Mouse (Mus musculus): ENCODE data around the gene Mylk2.

Mylk2 gene

DNA sequence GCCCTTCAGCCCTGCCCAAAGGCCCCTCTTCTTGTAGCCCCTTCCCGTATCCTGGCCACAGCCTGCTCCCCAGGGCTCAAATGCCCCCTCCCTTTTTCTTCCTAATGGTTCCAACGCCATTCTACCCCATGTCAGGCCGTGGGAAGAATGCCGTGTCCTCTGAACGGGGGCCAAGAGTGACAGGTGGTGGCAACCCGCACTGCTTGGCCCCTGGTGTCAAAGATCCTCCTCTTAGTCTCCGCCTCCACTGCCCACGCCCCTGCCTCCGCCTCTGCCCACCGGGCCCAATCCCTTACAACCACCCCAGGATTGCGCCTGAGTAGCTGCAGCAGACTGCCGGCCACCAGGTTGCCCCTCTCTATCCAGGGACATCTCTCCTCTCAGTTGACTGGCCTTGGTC lies at the start of gene Mylk2:
Gene Mylk2 (plus strand): TSS at position 322 of the 400 bp plus-strand sequence.
- DNase-seq (ENCODE audit: low read depth, low spot score) = no peak

DNA sequence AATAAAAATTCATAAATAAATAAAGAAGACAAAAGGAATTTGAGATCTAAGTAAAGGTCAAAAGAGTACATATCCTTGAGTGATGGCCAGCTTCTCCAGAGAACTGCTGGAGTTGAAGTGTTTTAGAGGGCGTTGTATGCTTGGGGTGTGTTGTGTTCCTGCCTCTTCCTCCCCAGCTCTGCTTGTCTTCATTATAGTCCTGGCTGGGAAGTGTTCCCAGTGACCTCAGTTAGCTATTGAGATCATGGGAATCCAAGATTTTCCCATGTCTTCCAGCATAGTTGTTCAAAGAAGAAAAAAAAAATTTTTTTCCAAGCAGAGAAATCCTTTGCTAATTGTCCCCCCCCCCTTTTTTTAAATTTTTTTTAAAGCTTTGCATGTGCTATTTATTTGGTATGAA lies 49.3 kb upstream of the Mylk2 start:
- no peak for DNase-seq (ENCODE audit: low read depth, low spot score)

DNA sequence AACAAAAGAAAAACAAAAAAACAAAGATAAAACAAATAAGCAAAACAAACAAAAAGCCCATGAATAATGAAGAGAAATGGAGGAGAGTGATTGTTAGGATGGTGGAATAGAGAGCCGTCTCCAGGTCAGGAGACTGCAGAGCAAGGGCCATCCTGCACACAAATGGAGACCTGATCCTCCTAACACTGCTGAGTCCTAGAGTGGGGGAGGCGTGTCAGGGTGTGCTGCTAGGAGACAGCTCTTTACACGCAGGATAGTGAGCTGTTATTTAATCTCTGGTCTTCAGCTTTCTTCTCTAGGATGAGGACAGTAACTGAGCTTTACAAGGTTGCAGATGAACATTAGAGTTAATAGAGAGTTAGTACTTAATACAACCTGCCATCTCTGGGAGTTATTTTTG lies 48.5 kb upstream of the Mylk2 start:
- DNase-seq (ENCODE audit: low read depth, low spot score) = no peak

DNA sequence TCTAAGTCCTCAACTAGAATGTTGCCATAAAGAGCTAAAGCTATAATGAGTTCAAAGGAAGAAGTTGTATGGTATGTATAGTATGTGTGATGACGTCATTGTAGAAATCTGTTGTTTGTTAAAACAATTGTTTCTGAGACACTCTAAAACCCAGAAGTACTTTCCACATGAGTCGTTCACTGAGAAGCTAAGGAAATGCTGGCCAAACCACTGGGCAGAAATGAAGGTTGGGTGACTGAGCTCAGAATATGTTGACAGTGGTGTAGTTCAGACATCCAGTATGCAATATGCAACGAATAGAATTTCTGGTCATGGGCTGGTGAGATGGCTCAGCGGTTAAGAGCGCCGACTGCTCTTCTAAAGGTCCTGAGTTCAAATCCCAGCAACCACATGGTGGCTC lies 47.8 kb upstream of the Mylk2 start:
- DNase-seq (ENCODE audit: low read depth, low spot score) = no peak

DNA sequence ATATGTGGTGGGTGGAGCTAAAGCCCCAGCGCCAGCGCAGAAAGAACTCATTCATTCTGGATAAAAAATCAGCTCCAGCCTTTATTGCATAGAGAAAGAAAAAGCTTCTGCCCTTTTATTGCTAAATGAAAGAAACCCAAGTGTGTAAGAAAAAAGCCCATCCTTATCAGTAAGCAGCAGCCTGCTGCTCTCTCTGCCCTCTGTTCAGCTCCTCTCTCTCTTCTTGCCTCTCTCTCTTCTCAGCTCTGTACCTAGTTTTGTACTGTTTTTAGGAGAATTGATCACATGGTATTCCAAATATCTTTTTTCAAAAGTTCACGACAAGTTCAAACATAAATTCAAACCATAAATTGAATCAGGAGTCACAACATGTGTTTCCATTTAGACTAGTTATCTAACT lies 32.9 kb upstream of the Mylk2 start:
- no peak for DNase-seq (ENCODE audit: low read depth, low spot score)

DNA sequence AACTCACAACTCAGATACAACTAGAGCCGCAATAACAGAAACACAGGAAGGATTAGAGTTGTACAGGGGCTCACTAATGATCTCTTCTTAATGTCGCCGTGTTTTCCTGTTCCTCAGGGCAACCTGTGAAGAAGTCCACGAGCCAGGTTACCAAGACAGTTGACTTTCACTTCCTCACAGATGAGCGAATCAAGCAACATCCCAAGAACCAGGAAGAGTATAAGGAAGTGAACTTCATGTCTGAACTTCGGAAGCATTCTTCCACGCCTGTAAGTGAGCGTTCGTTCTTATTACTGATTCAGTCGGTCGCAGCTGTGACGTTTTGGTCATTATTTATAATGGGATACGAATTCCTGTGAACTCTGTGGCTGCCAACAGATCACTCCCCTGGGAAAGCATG lies 30.3 kb upstream of the Mylk2 start:
- no peak for DNase-seq (ENCODE audit: low read depth, low spot score)

DNA sequence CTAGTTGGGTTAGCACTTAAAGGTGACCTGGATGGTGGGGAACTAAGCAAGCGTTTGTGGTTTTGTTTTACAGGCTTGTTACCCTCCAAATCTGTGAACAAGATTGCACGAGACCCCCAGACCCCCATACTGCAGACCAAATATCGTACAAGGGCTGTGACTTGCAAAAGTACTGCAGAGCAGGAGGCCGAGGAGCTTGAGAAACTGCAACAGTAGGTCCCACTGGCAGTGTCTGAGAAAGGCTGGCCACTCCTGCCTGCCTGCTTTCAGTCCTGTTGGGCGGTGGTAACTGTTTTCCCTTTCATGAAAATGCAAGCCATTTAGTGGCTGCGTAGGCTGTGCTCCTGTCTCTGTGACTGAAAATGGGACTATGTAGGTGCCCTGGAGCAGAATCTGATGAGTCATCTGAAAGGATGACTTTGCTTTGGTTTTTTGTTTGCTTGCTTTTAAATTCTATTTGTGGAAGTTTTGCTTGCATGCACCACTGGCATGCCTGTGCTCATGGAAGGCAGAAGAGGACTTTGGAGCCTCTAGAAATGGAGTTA lies 27.0 kb upstream of the Mylk2 start:
- no peak for DNase-seq (ENCODE audit: low read depth, low spot score)

DNA sequence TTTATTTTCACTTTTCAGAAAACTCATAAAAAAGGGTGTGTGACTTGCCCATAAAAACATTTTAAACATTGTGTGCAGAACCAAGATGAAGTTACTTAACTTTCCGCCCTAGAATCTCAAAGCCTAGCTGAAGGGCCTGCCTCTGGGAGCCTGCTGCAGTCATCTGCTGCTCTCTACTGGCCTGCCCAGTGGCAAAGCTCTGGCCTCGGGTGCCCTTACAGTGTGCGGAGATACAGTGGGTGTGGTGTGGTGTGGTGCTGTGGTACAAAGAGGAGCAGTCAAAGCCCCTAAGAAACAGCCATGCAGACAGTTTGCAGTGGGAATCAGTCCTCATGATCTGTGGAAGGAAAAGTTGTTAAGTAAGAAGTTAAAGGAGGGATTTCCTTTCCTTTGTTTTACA lies 23.9 kb upstream of the Mylk2 start:
- no peak for DNase-seq (ENCODE audit: low read depth, low spot score)

DNA sequence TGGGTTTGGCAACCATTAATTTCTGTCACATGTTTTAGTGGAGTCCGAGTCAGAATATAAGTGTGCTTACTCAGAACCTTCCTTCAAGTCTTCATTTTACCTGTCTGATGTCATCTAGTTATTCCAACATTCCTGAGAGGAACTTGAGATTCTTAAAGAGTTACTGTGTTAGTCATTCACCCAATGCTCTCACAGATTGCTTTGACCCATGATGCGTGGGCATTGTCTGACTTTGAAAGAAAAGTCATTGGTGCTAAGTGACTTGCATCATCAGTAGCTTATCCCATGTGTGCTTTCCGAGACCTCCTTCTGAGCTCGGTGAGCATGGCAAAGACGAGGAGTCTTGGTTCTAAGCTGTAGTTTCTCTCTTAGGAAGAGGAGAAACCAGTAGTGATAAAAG lies 22.4 kb upstream of the Mylk2 start:
- DNase-seq (ENCODE audit: low read depth, low spot score) = no peak

DNA sequence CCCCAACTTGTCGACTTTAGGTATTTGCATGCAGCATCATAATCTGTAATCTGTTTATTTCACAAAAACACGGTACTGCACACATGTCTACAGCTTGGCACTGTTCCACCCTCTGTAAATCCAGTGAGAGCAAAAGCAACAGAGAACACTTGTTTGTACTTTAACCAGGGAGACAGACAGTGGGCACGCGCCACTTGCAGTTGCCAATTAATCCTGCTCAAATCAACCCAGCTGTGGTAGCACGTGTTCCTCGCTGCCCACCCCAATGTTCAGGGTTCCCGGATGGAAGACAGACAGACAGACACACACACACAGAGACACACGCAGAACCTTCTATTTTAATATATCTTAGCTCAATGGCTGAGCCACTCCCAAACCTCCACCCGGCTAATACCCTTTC lies 15.3 kb upstream of the Mylk2 start:
- no peak for DNase-seq (ENCODE audit: low read depth, low spot score)

DNA sequence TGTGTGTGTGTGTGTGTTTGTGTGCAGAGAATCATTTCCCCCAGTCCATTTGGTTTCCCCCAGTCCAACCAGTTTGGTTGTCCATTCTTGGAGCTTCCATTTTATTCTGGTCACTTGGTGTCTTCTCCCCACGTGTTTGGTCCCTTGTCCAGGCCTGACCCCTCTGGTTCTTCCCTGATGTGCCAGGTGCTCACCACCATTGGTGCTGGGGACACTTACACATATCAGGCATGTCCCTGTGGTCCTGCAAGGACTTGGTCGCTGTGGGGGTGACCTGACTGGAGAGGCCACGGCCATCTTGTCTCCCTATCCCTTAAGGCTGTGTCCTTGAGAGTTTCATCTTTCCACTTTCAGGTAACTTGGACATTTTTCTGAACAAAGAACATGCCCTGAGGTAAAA lies 14.2 kb upstream of the Mylk2 start:
- DNase-seq (ENCODE audit: low read depth, low spot score) = no peak

DNA sequence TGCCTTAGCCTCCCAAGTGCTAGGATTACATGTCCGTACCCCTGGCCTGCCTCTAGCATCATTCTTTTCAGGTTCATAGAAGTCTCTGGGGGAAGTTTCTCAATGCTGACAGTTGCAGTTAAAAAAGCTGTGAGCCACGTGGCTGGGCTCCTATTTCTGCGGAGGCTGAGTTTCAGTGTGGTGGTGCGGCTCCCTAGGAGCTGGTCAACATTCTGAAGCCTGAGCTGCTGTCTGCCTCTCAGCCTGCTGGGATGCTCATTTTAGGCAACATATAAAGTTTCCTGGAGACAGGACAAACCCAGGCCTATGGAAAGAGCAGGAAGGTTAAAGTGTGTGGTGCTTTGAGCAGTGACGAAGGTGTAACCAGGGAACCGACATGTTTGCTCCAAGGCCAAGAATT lies 12.1 kb upstream of the Mylk2 start:
- no peak for DNase-seq (ENCODE audit: low read depth, low spot score)

DNA sequence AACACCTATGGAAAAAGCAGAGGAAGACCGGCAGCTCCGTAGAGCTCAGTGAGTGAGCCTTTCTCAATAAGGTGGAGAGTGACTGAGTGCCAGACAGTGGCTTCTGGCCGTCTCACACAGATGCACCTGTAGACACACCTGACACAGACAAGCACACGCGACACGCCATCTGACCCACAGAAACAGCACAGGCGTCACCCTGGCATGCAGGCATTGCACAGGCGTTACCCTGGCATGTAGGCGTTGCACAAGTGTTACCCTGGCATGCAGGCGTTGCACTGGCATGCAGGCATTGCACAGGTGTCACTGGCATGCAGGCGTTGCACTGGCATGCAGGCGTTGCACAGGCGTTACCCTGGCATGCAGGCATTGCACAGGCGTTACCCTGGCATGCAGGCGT lies 9.9 kb upstream of the Mylk2 start:
- no peak for DNase-seq (ENCODE audit: low read depth, low spot score)

DNA sequence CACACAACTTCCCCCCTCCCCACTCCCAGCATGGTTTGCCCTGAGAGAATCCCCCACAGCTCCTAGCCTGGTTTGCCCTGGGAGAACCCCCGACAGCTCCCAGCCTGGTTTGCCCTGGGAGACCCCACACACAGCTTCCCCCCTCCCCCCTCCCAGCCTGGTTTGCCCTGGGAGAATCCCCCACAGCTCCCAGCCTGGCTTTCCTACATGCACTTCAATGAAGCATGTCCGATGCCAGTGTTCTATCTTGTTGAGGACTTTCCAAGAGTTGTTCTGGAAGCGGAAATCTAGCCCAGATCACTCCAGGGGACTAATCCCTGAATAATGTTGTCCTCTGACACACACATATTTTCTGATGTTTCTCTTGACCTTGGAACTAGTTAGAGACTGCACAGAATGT lies 8.5 kb upstream of the Mylk2 start:
- DNase-seq (ENCODE audit: low read depth, low spot score) = no peak

DNA sequence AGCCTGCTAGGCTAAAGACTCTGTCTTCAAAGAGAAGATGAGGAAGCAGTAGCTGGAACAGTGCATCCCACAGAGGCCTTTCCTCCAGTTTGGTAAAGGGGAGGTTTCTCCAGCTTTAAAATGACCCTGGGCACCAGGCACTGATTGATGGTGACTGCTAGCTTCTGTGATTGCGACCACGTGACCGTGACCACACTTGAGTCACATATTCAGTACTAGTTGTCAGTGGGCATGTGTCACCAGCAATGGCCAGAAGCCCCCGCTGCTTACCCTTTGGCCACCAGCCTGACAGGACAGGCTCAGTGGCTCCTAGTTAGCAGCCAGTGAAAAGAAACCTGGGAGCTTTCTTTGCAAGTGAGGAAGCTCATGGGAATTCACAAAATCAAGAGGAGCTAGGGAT lies 7.6 kb upstream of the Mylk2 start:
- no peak for DNase-seq (ENCODE audit: low read depth, low spot score)

DNA sequence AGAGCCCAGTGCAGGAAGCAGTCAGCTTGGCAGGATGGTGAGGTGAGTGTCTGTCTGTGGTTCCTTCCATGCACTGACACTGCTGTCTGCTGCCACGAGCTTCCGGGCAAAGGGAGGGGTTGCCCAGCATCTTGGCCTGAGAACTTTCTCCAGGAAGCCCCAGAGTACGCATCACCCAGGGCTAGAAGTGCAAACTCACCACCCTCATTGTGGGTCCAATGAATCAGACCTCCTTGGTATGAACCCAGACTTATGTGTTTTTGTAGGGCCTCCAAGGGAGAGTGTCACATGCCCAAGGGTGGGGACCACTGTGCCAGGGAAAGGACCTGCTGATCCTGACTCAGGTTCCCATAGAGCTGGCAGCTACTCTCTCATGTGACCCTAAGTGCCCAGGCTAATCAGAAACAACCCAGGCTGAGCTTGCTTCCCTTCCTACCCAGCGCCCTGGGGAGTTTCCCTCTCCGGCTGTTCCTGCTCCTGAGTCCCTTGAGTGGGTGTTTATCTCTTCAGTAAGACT lies 7.0 kb upstream of the Mylk2 start:
- DNase-seq (ENCODE audit: low read depth, low spot score) = no peak

DNA sequence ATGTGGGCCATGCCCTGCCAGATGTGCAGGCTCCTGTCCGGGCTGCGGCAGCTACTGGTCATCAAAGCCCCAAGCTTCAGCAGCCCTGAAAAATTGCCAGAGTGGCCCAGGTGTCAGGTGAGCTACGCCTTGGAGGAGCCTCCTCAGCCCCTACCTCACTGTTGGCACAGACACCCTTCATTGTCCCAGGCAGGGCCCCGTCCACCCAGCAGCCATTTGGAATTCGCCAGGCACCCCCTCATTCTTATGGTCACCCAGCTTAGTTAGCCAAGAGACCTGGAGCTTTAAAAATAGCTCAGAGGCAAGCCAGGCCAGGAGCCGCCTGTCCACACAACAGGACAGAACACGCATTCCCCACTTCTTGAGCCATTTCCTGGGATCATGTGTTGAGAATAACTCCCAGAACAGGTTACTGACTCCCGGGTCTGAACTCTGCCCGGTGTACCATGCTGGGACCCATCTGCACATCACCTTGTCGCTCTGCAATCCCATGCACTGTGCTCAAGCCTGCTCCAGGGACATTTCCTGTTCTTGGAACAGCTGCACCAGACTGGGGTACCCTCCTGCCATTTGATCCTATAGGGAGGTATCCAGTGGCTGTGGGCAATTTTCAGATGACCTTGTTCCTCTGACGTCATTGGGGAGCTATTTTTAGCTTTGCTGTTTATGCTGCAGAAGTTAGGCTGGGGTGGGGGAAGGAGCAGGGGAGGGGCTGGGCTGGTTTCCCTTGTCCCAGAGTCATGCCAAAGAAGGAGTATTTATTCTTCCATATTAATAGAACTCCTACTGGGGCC lies 5.9 kb upstream of the Mylk2 start:
- no peak for DNase-seq (ENCODE audit: low read depth, low spot score)

DNA sequence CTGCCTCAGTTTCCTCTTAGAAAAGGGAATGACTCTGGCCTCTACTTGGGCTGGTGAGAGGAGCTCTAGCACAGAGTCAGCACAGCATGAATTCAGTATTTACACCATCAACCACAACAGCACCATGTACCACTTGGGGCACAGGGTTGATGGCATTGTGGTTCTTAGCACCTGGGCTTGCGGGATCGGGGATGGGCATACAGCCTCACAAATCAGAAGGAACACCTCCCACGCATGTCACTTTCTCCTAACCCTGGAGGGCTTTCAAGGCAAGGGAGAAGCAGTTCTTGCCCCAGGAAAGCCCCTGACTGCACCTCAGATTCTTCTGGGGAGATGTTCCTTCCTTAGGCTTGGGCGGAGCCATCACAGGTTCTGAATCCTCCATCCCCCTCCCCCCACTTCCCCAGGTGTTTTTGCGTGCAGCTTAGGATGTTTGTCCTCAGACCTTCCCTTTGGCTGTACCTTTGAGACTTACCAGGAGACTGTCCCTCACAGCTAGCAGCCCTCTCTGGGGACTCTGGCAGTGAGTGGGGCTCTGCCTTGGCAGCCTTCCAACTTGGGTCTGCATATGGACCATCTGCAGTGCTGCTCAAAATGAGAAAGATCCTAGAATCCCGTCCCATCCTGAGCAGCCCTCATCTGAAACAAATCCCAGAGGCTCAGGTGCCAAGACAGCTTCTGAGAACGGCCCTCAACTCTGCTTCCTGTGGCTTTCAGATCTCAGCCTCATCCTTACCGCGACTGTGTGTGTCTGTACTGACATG lies 4.7 kb upstream of the Mylk2 start:
- DNase-seq (ENCODE audit: low read depth, low spot score) = no peak

DNA sequence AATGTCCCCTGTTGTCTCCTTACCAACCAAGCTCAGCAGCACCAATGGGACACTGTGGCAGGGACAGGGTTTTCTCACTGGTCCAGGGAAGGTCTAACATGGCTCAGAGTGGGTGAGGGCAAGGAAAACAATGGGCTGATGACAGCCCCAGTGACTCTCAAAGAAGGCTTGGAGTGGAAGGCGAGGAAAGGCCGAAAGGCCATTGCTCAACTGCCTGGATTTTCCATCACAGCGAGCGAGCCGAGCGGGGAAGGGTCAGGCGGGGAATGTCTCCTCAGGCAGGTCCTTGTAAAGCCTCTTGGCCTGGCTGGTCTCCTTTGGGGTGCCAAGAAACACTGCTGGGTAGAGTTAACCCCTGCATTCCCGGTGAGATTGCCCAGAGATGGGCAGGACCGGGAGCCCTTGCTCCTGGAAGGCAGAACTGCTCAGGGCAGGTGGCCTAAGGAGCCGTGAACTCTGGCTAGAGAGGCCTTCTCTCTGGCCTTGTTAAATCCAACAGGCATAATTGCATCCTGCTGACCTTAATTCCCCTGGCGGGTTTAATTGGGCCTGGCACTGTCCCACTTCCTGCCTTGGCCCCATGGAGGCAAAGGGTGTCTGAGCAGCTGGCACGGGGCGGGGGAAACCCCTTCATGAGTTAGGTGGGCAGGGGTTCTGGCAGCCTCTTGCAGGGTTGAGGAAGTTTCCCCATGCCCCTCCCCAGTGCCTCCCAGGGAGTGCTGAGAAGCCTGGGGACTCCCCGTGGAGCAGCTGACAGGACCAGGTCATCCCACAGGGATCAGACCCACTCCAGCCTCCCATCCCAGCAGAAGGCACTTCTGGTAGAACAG lies 3.8 kb upstream of the Mylk2 start:
- DNase-seq (ENCODE audit: low read depth, low spot score) = no peak

DNA sequence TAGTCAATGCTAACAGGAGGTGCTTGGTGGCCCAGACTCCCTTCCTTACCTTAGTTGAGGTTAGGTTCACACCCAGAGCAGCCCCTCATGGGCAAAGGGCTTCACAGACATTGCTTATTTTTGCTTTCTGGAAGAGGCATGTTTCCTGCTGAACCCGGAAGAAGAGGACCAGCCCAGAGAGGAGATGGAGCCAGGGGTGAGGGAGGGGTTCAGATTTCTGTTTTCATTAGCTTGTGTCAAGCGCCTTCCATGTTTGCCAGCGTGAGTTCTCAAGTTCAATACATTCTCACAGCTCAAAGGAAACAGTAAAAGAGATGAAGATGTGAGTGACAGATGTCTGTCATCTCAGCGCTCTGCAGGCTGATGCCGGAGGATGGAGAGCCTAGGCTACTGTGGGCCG lies 1.3 kb upstream of the Mylk2 start:
- no peak for DNase-seq (ENCODE audit: low read depth, low spot score)

DNA sequence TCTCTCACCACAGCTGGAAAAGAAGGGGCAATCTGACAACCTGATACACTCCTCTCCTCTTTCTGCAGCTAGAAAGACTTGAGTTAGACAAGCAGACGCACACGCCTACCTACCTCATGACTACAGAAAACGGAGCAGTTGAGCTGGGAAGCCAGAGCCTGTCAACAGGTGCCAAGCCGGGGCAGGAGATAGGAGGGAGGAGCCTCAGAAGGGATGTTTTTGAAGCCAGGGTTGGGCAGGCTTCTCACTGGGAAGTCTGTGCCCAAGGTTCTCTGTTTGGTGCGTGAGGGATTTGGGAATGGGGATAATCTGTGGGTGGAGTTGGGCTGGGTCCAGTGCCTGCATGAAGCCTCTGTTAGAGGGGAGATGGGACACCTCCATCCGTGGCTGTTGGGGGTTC lies 280 bp downstream of the Mylk2 start:
- no peak for DNase-seq (ENCODE audit: low read depth, low spot score)

DNA sequence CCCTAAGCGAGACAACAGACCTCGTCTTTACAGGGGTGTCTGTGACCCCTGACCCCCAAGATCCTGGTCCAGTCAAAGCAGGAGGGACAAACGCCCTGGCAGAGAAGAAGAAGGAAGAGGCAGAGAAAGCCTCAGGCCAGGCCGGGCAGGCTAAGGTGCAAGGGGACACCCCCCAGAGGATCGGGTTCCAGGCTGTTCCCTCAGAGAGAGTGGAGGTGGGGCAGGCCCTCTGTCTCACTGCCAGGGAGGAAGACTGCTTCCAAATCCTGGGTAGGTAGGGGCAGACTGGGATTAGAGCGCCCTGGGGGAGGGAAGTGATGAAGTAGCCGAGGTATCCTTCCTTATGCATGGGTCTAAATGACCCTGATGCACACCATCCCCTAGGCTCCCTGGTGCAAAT lies 2.3 kb downstream of the Mylk2 start:
- DNase-seq (ENCODE audit: low read depth, low spot score) = no peak
